Mouse (Mus musculus) urinary bladder, postnatal 10 days (tissue): Measurements from ENCODE around the gene Timm8a1.
"Not testable (repeated sequence)": the region's sequence is repeated elsewhere in the genome, so short reads cannot be mapped to it uniquely, and the experiment has no call there.

Source experiments
- DNase-seq: peaks from one replicate; pipeline ENCODE4 v3.0.0; 2022; ENCODE audit warnings: low spot score

Timm8a1 gene

DNA sequence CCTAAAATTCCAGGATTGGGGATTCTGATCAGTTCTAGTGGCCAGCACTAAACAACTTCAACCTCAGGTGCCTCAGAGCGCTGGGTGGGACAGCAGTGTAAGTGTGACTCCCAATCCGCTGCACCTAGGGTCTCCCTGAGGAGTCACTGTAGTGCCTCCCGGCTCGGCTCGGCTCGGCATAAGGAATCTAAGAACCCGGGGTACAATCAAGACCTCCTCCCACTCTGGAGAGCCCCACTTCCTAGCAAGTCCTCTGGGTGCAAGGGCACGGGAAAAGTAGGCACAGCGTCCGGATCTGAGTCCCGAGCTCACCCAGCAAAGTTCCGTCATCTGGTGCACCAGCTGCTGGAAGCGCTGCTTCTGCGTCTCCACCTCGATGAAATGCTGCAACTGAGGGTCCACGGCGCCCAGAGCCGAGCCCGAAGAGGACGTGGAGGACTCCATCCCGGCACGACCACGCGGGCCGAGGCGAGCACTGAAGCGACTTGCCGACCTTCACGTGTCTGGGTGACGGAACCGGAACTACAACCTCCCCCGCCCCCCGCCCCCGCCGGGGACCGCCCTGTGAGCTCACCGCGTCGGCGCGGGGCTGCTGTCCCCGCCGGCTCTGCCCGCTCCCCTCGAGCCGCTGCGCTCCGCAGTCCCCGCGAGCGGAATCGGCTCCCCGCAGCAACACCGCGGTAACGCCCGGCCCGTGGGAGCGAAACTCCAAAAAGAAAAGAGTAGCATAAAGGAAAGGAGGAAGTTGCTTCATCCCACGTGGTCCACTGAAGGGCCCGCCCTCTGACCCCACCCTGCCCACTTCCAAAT lies at the start of gene Timm8a1:
TSS of gene Timm8a1 (minus strand) at position 721 of the 810 bp plus-strand sequence.
- DNase-seq: peak; percentile 8

DNA sequence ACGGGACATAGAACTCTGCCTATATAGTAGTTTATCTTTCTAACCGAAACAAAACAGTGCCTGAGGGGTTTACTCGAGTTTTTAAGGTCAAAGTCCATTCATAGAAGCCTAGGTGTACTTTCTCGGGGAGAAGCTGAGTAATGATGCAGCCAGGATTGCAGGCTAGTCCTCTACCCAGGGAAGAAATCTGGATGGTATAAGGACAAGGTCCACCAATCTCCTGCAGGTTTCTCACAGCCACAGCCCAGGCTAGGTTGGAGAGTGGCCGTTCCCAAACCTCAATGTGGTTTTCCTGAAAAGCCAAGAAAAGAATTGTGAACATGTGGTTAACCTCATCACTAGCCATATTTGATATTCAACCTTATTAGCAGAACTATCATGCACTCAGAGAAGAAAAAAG lies 48.2 kb upstream of the Timm8a1 start:
- DNase-seq: no peak

DNA sequence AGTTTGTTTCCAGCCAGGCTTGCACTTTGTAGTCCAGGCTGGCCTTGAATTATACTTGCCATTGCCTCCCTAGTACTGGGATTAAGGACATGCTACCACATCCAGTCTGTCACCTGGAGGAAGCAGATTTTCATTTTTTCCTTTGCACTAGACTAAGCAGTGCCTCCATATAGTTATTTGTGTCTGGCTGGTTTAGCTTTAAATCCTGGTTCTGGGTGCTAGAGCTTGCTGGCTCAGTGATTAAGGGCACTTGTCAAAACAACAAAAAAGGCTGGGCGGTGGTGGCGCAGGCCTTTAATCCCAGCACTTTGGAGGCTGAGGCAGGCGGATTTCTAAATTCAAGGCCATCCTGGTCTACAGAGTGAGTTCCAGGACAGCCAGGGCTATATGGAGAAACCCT lies 47.3 kb upstream of the Timm8a1 start:
- no peak for DNase-seq

DNA sequence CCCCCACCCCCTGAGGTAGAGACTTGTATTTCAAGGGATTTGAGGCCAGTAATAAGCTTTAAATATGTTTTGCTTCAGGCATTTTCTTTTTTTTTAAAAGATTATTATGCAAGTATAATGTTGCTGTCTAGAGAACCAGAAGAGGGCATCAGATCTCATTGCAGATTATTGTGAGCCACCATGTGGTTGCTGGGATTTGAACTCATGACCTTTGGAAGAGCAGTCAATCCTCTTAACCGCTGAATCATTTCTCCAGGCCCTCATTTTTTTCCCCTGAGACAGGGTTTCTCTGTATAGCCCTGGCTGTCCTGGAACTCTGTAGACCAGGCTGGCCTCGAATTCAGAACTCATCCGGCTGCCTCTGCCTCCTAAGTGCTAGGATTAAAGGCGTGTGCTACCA lies 46.6 kb upstream of the Timm8a1 start:
- DNase-seq: no peak

DNA sequence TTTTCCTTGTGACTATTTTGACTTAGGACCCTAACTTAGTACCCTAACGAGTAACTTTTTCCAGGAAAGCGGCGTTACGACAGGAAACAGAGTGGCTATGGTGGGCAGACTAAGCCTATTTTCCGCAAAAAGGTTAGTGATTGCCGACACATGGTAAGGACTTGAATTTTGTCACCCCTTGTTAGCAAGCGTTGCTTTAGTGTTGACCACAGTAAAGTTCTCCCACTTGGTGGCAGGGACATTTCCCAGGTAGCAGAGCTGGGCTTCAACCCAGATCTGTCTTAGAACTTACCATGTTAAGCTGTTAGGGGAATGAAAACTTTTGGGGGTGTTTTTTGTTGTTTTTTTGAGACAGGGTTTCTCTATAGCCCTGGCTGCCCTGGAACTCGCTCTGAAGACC lies 44.8 kb upstream of the Timm8a1 start:
- DNase-seq: no peak

DNA sequence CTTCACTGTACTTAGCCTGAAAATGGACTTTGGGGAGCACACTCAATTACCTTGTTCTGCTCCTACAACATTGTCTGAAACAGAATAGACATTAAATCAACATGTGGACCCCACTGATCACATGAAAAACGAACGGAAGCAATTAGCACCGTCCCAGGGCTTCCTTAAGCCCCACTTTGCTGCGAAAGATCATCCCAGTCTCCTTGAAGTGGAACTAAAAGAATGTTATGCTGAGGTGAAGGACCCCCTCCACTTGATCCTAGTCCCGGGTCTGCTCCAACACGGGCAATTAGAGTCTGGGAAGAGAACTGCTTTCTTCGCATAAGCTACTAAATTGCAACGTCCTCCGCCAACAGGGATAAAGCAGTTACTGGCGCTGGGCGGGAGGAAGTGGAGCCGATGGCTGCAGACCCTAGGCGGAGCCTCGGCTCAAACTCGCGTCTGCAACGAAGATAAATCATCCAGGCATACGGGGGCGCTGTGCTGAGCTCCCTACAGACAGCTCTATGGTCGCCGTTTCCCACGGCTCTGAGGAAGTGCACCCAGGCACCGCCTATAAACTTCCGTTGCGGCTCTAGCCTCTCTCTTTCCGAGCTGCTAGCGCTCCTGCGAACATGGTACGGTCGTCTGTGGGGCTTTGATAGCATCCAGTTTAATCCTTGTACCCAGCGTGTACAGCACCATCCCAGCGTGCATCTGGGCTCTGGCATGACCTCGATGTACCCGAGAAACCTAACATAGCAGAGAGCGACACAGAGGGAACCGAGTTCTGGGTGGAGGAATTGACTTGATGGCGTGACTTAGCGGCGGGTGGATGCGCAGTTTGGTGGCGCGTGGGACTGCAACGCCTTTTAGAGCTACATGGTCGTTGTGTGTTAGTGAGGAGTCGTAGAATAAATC lies 43.7 kb upstream of the Timm8a1 start, which contains the start of gene Rpl36a:
TSS of gene Rpl36a (plus strand) at position 552 of the 900 bp plus-strand sequence.
- peak; percentile 41 for DNase-seq

DNA sequence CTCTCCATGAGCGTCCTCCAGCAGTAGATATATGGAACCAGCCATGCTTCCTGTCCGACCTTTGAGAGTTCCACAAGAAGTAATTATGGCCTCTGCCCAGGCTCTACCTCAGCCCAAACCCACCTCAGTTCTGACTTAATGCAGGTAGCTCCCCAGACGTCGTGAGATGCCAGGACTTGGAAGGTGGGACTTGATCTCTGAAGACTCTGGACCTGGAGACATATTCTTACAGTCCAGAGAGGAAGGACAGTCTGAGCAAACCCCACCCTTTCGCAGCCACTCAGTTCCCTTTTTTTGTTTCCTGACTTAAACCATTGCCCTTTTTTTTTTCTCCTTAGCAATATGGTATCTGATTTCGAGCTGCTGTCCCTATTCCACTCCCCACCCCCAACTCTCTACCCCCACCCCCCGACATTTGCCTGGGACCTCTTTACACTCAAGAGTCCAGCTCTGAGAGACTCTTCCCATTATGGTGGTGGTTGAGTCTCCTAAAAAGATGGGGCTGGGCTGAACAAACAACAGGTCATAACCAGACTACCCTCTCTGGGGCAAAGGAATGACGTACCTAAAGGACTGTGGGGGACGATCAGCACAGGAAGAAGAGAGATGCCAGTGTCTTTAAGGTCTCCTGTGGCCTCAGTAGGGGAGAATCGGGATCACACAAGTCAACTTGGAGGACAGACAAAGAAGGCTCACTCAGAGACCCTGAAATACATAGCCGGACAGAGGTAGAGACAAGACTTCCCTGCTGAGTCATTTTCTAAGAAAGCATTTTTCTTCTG lies 41.4 kb upstream of the Timm8a1 start, which contains the start of gene Btk:
TSS of gene Btk (minus strand) at position 683 of the 782 bp plus-strand sequence.
- DNase-seq: no peak

DNA sequence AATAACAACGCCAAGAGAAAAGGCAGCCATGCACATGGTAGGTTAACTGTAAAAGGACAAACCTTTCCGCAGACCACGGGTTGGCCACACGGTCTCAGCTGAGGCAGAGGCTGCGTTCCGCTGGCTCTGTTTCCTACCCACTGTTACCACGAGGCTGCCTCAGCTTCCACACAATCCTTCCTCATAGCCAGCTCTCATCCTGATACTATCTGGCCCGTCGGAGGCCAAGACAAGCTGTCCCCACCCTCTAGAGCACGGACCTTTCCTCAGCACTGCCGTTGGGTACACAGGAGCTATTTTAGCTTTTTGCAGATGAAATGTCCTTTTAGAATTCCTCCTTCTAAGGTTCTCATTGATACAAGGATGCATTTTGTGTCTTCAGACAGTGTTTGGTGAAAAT lies 40.6 kb upstream of the Timm8a1 start:
- no peak for DNase-seq

DNA sequence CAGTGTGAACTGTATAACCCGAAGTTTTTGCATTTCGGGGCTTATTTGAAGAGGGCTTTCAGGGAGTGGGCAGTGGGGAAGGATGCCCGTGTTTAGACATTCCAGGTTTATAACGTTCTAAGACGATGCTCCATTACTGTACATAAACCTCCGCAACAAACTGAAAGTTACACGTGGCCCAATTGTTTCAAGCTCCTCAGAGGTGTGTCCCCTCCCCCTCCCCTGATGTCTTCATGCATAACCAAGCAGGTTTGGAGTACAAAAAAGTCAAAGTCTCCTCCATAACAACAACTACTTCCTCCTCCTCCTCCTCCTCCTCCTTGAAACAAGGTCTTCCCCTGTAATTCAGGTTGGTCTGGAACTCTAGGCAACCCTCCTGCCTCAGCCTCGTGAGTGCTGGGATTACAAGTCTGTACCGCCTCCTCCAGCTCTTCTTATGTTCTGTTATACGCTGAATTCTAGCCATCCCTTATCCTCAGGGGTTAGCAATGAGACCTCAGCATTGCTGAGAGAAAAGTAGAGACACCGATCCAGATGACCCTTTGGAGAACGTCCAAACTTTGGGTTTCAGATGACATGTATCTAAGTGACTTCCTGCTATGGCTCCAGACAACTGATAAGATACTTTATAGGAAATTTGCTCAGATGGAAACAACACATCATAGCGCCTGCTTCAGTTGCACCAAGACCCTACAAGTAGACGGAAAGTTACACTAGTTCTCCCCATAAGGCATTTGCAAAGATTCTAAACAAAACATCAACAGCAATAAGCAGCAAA lies 39.1 kb upstream of the Timm8a1 start:
- DNase-seq: no peak

DNA sequence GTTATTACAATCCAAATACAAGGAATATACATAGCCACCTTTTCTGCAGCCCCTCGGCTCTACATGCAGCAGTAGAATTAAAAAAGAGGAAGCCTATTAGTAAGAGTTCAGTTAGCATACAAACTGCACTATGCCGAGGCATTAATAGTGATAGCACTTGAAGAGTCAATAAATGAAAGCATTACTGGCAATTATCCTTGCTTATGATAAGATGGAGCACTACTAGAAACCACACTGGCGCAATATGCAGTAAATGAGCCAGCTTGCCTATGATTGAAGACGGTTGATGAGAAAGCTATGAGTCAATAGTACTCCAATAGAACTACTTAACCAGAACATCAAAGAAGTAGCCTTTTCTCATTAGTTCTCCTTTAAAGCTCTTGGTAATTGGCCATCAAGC lies 36.2 kb upstream of the Timm8a1 start:
- DNase-seq: no peak

DNA sequence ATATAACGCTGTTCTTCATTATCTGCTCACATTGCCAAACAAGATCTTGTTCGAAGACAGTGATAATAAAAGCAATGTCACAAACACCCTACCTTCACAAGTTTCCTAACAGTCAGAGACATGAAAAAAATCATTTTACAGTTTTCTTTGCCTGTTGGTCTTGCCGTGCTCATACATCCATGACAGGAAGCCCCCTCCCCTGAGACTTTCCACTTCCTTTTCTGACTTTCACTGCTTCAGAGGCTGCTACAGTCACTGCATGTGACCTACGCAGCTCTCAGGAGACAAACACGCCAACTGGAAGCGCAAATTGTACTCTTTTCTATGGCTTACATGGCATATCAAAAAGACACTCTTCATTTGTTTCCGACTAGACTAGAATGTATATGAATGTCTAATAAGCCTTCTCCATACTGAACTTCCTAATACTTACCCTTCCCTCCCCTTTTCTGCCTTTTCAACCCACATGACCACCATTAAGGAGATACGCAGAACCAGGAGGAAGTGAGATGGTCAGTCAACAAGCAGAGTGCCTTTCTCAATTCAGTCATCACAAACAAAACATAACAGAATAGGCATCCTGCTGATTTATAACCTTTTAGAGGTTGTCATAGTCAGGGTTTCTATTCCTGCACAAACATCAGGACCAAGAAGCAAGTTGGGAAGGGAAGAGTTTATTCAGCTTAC lies 25.0 kb upstream of the Timm8a1 start:
- no peak for DNase-seq

DNA sequence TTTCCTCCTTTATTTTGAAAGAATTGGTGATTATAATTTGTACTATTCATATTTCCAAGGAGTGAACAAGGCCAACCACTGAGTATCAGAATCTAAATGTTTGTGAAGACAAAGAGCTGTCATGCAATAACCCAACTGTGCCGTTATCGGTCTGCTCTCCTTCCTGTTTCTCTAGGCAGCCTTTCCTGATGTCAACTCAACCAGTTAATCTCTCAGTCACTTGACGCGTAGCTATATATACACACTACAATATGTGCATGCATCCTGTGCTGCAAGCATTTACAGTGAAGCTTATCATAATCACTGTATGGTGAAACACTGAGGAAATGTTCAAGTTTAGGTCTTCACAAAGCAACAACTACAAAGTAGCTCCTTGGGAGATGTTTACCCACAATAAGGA lies 22.7 kb upstream of the Timm8a1 start:
- no peak for DNase-seq

DNA sequence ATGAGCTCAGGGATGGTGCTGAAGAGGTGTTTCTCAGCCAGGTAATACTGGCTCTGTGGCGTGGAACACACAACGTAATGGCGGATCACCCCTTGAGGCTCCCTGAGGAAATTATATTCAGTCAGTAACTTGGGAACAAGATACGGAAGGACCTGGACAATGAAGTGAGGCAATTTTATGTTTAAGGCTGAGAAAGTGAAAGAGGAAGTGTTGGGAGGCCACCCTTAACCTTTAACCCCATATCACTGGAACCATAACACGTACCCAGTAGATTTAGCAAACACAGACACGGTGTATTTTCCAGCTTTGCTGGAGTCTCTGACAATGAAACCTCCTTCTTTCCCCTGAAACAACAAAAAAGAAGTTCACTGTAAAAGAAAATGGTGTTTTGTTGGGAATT lies 12.8 kb upstream of the Timm8a1 start:
- no peak for DNase-seq

DNA sequence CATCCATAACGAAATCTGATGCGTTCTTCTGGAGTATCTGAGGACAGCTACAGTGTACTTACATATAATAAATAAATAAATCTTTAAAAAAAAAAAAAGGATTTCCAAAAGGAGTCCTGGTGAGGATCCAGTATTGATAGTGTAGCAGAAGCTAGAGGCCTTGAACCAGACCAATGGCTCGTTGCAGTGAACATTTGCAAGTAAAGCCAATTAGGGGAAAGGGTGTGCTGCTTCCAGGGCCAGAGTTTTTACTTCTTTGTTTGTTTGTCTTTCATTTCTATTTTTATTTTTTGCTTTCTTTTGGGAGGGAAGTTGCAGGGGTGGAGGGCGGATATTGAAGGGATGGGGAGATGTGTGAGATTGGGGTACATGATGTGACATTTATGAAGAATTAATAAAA lies 11.7 kb upstream of the Timm8a1 start:
- no peak for DNase-seq

DNA sequence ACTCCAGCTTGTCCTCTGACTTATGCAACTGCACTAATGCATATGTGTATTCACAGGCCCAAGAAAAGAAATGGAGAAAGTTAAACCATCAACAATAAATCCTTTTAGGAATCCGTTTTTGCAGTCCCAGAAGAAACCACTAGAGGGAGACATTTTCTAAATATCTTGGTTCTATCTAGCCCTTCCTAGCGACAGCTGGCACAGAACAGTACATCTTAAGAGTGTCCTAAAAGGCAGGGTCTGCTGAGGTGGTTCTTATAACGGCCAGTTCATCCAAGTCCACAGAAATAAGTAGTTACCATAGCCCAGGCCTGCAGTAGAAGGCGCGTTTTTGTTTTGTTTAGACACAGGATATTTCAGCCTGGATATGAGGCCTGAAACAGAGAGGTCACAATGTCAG lies 9.2 kb upstream of the Timm8a1 start:
- DNase-seq: no peak

DNA sequence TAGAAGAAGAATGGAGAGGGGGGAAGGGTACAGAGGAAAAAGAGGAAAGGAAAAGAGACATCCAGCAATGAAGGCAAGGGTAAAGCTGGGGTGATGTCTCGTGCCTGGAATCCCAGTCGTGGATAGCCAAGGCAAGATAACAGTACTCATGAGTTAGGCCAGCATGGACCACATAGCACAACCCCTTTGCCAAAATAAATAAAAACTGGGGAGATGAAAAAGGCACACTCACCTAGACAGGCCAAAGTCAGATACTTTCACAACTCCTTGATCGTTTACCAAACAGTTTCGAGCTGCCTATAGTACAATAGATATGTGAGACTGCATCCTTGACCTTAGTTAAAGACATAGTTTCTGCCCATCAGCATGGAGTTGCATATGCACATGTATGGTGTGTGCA lies 5.7 kb upstream of the Timm8a1 start:
- no peak for DNase-seq

DNA sequence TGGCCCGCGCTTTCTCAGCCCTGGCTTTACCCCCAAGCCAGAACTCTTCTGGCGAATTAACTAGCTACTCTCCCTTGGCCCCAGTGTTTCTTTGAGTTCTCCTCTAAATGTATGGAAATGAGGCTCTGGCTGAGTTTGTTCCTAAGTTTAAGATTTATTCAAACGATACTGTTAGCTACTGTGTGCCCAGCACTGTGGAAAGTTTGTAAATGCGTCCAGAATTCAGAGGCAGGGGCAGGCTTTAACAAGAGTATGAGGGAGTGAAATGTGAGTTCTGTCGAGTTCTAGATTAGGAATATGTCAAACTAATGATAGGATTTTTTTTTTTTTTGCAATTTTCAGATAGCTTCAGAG lies 267 bp upstream of the Timm8a1 start:
- DNase-seq: no peak

DNA sequence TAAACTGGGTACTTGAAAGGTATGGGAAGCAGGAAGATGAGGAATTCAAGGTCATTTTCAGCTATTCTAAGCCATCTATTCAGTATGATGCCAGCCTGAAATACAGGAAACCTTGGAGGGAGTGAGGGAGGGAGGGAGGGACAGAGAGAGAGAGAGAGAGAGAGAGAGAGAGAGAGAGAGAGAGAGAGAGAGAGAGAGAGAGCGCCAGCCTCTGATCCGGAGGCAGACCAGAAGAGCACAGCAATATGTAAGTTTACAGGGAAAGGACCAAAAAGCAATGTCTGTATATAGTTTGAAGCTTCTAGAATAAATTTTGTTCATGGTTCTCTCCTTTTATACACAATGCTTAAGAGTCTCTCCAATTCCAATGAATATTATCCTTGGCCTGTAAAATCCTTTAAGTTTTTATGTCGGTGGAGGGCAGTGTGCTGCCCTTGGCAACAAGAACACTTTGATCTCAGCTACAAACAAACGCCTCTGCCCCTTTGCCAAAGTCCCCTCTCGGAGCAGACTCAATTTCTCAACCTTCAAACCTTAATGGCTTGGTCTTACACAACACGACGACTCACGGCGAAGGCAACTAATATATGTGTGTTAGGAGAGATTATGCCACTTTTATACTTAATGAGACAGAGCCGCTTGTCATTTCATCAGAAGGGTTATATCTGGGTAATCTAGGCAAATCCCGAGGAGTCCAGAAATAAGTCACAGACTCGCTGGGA lies 1.1 kb downstream of the Timm8a1 start:
- DNase-seq: no peak

DNA sequence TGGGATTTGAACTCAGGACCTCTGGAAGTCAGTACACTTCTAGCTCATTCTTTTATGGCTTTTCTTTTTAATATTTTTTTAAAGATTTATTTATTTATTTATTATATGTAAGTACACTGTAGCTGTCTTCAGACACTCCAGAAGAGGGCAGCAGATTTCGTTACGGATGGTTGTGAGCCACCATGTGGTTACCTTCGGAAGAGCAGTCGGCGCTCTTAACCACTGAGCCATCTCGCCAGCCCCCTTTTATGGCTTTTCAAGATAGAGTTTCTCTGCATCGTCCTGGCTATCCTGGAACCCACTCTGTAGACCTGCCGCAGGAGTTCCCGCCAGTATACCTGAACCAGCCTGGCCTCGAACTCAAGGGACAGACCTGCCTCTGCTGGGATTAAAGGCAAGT lies 1.9 kb downstream of the Timm8a1 start:
- not testable (repeated sequence) for DNase-seq

DNA sequence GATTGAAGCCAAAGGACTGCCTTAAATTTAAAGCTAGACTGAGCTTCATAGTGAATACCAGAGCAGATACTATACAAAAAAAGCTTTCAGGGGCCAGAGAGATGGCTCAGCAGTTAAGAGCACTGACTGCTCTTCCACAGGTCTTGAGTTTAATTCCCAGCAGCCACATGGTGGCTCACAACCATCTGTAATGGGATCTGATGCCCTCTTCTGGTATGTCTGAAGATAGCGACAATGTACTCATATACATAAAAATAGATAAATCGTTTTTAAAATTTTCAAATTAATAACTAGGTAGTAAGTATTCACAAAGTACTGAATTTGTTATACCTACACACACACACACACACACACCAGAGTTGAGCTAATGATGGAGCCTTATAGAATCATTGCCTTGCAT lies 8.3 kb downstream of the Timm8a1 start:
- no peak for DNase-seq
